Mouse (Mus musculus) ovary, postnatal 10 days (tissue): ENCODE measurements at regions not wholly inside any gene's neighbourhood (a gene's known extent, or its start where the extent isn't known, plus 50 kb on each side); places are given as distances from the start of the nearest gene placed in this dataset.

Experiments used
- DNase-seq: peaks from one replicate; pipeline ENCODE4 v3.0.0; 2022; ENCODE audit warnings: low spot score

DNA sequence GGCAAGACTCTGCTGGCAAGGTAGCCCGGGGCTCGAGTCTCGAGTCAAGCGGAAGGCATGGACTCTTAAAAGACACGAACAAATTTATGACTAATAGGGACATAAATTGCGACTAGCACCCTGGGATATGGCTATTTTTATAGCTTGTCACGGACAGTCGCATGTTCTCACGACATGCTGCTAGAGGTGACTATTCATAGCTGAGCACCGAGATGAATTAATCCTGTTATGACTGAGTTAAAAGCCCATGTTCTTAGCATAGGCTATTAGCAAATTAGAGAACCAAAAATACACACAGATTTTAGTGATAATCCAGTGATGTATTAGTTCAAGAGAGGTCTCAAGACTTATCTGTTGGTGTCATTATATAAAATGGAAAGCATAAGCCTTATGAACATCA is 539.2 kb downstream of the Gm19410 start:
- no peak for DNase-seq

DNA sequence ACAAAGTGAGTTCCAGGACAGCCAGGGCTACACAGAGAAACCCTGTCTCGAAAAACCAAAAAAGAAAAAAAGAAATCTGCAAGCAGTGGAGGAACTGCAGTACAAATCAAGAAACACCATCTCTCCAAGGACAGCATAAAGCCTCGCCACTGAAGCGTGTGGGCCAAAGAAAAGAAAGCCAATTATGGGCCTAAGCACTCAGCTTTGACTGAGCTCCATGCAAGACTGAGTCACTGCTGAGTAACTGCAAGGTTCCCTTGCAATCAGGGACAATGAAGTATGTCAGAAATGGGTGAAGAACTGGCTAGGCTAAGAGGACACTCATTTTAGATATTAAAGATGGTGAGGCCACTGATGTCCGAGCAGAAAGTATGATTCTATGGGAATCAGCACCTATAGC is 540.7 kb downstream of the Gm19410 start:
- DNase-seq, result no peak

DNA sequence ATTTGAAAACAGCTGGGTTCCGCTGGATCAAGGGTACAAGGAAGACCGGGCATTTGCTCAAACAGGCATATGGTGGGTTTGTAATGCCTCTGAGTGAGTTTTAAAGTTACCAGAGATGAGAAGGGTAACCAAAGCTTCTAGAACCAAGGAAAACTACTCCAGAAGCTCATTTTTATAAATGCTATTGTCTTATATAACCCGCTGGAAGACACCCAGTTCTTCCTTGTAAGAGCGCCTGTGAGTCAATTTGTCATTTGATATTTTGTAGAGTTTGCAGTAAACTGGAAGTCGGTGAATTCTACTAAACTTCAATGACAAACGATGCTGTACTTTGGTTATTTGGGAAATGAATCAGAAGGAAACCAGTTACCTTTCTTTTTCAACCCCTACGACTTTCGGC is 541.9 kb downstream of the Gm19410 start:
- DNase-seq, result no peak

DNA sequence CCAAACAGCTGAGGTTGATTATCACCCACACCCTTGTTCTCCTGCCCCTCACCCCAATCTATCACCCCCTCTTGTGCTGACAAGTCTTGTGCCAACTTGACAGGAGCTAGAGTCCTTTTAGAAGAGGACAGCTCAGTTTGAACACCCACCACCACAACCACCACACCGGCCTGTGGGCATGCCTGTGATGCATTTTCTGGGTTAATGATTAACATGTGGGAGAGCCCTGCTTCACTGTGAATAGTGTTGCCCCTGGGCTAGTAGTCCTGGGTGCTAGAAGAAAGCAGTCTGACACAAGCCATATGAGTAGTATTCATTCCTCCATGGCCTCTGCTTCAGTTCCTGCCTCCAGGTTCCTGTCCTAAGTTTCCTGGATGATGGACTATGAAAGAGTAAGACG is 542.5 kb downstream of the Gm19410 start:
- no peak for DNase-seq

DNA sequence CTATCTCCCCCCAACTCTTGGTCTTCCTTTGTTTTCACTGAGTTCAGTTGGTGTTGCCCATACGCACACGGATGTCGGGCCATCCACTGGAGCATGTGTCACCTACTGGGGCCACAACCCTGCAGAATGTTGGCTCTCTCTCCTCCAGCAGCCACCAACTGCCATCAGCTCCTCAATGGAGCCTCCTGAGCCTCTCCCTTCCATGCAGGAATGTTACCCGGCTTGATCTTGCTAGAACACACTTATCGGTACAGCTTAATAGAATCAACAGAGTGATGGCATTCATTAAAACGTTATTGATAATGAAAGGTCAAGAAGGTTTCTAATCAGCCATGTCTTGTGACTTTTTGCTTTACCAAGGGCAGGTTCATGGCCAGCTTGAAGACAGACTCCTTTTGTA is 543.7 kb downstream of the Gm19410 start:
- DNase-seq, result no peak

DNA sequence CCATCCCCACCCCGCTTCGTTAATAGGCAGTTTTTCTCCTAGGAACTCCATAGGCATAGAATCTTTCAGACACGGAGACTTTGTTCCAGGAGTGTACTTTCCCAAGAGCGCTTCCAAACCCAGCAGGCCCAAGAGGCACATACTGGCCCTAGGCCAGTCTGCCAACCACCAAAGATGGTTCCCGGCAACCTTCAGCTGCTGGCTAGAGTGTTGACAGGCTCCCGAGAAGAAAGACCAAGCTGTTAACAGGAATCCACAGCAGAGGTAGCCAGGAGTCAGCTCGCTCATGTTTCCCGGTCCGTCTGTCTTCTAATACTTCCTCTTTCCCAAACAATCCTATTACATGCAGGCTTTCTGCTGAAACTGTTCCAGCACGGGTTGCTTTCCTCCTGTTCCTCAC is 544.4 kb downstream of the Gm19410 start:
- DNase-seq, result no peak

DNA sequence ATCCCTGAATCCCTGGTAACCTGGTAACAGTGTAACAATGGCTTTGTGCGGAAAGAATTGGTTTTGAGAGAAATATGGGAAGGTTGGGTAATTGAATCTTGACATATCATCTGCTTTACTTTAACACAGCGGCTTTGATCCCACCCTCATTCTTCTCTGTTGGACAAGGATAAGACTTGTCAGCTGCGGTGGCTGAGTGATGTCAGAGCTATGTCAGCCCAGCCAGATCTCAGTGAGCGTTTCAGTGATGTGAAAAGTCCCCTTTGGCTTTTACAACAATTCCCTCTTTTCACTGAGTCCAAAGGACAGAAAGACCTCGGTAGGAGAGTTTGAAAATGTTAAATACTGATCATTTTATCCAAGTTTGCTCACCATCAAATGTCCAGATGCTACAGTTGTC is 546.1 kb downstream of the Gm19410 start:
- no peak for DNase-seq

DNA sequence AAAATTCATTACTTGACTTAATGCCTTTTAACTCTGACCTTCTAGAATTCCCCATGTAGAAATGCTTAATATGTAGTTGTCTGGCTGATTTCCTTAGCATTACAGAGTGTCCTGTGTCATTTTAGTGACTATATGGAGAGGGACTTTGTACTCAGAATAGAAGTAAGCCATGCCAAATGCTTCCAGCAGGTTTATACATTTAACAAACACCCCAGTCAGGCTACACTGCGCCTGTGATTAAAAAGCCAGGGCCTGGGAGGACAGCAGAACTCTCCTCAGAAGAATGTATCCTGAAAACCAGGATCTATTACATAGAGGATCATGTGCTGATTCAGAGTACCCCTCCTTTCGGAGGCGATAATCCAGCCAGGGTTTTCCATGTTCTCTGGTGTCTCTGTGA is 547.4 kb downstream of the Gm19410 start:
- DNase-seq, result no peak

DNA sequence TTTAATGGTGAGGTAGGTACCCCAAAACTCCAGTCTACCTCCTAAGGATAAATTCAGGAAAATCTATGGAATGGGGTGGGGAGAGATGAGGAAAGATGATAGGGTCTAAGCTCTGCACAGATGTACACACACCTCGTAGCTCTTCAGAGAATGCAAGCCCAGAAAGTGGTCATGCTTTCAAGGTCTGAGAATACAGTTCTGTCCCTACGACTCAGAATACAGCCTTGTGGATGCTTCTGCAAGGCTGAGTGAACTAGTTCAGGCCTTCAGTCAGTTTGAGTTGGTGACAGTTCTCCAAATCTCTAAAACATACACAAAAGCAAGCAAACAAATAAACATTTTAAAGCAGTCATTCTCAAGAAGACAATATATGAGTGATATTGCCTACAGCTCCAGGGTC is 552.8 kb downstream of the Gm19410 start:
- no peak for DNase-seq

DNA sequence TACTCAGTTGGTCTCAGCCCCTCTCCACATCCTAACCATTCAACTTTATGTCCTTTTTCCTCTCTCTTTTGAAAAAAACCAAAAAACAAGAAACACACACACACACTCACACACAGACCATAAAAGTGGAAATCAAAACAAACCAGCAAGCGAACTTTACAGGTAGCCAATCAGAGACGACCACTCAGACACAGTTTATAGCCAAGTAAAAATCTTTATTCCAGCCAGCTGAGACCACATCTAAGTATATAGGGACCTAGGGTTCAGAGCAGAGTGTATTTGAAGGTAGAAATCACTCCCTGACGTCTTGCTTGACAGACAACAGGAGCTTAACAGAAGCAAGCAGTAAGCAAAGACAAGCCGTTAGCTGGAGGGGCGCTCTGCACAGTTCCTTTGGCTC is 553.3 kb downstream of the Gm19410 start:
- no peak for DNase-seq

DNA sequence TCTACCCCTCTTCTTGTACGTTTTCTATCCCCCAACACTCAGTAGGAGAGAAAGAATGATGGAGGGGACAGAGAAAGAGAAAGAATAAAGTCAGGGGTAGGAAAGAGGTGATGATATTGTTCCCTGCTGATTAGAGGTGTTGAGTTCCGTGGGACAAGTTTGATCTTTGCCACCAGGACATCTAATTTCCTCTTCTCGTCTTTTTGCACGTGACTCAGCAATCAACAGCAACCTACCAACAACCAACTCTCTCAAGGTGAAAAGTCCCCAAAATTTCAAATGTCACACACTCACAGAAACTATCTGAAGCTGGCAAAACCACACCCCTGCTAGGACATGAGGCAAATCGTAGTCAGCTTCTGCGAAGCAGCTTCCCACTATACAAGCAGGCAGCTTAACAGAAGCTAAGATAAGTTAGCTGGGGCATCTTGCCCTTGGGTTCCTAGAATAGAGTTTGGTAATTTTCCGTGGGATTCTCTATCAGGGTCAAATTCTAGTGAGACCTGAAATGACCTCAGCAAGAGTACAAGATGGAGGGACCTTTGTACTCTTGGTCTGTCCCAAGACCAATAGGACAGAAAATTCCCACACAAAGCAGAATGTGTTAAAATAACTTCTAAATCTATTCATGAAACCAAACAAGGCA is 553.8 kb downstream of the Gm19410 start:
- DNase-seq, result no peak

DNA sequence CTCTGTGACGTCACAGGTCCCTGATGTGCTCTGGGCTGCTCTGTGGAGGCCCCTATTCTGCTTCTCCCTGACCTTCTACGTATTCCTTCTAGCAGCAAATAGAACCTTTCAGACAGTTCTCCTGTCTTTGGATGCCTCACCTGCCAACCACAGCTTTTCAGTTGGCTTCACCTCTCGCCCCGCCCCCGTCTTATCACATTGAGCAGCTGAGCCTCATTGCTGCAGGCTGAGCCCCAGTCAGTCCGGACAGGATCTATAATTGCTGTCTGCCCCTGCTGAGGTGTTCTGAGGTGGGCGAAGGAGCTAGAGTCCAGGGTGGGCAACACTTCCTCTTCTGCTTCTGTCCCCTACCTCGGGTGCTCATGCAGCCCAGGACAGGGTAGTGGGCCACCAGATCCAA is 556.5 kb downstream of the Gm19410 start:
- no peak for DNase-seq

DNA sequence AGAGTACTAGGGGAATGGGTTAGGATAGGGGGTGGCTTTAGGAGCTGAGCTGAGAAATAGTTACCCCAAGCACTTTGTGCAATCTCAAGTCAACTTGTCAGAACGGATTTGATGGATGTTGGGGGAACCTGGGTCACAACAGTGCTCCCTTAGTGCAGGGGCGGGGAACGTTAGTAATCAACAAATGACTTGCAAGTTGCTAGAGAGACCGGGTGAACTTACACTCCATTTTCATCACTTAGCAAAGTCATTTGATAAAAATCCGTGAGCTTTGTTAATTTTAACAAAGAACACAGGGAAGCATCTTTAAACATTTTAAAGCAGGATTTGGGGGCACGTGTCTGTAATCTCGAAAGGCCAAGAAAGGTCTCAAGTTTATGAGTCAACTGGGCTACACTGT is 557.0 kb downstream of the Gm19410 start:
- no peak for DNase-seq

DNA sequence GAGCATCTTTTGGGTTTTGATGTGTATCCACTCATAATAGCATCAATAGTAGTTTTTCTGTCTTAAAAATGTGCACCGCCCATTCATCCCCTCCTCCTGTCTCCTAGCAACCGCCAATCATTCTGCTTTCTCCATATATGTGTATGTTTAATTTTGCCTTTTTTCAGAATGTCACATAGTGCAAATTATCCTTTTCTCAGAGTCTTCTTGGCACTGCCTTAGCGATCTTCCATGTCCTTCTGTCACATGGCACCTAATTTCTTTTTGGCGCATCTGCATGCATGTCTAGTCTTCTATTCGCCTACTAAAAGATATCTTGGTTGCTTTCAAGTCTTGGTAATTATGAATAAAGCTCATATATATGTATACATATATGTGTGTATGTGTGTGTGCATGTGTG is 573.0 kb downstream of the Gm19410 start:
- no peak for DNase-seq

DNA sequence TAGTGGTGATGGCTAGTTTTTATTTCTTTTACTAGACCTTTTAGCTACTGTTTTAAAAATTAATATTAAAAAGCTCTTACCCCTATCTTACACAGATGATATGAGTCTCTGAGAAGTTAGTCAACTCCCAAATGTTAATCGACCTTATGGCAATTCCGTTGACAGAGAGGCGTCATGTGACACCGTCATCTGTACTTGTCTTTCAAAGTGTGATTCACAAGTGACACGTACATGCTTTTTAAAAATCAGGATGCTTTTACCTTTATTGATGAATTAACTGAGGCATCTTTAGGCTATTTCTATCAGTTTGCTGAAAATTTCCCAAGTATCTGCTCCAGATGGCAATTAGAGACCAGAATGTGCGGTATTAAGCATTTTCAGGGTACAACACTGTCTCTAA is 573.9 kb downstream of the Gm19410 start:
- no peak for DNase-seq

DNA sequence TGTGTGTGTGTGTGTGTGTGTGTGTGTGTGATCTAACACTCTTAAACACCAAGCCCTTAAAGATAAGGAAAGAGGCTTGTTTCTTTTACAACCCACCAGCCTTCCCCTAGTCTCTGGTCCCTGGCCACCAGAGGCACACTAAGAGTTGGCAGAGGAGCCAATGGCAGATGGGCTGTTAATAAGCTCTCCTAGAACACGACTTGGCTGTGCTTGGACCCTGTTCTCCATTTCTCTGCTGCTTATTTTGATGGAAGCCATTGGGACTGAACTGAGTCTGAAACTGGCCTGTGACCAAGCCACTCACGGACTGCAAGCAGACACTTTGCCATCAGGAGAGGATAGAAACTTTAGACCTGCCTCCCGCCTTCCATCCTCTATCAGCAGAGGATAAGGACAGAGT is 574.9 kb downstream of the Gm19410 start:
- DNase-seq, result no peak

DNA sequence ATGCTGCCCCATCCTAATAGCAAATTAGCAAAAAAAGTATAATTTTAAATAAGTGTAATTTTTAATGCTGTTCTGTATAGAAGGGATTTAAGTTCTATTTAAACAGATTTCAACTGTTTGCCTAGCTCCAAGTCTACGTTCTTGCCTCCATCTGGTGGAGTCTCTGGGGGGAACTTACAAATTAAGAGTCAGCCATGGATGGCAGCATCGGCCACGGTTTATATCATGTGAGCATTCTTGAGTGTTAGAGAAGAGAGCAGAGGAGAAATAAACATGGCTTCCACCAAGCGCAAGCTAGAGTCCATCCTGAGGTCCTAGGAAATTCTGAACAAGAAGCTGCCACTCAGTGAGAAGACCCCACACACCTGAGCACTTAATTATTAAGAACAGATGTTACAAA is 576.4 kb downstream of the Gm19410 start:
- DNase-seq, result no peak

DNA sequence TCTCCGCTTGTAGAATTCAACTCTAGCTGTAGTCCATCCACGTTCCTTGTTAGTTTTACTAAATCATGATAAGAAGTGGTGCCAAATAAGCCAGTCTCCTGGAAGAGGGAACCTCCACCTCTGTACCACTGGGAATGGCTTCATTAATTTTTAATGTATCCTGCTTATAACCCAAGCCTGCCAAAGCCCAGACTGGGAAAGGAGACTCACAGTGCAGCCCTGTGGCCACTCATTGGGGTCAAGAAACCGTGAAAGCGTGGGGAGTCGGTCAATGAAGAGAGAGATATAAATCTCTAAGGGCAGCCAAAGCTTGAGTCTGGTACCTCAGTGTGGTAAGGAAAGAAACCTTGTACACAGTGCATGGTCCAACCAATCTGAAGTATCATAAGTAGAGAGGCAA is 577.1 kb downstream of the Gm19410 start:
- DNase-seq, result no peak

DNA sequence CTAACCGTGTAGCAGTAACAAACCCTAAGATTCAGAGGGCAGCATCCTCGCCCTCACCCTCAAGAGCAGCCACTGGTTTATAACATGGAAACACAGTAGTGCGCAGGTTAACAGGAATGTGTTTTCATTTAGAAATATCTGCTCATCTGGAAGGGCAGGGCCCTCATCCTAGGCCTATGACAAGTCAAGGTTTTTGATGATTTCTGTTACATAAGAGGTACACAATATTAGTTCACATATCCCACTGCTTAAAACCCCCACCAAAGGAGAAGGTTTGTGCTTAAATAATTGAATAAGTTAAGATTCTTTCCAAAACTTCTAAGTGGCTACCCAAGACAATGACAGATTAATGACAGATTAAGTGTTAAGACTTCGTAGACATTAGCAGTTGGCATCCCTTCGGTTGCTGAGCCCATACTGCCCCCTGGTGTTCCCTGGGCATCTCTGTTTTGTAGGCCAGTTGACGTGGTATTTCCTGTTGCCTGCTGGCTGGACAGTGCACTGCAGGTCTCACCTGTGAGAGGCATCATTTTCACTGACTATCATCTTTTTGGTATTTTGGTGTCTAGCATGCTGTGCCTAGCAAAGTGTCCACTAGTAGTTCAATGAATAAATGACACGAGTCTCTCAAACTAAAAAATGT is 581.2 kb downstream of the Gm19410 start:
- DNase-seq, result peak; percentile 36

DNA sequence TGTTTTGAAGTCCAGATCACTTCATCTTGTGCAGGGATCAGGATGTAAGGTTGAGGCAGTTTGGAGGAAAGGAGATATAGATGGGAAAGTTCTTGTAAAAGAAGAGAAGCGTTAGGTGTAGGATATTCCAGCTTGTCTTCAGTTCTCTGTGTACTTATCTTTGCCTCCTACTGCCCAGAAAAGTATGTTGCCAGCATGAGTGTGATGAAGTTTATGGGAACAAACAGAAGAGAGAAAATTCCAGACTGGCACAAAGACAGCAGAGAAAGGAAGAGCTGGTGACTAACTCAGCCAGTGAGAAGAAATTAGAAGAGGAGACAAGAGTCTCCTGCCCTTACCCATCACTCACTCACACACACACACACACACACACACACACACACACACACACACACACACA is 582.5 kb downstream of the Gm19410 start:
- no peak for DNase-seq

DNA sequence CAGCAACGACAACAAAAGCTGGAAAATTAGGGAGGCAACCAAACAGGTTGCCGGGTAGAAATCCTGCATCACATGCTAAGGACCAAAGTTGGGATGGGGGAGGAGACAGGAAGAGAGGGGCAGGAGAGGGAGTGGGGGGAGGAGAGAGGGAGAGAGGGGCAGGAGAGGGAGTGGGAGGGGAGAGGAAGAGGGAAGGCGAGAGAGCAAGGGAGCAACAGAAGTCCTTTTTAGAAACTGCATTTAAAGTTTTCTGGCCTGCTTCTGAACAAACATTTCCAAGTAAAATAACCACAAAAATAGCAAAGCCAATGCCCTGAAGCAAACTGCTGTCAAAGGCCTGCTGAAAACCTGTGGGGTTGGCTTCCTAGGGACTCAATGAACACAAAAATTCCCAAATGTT is 589.3 kb downstream of the Gm19410 start:
- no peak for DNase-seq

DNA sequence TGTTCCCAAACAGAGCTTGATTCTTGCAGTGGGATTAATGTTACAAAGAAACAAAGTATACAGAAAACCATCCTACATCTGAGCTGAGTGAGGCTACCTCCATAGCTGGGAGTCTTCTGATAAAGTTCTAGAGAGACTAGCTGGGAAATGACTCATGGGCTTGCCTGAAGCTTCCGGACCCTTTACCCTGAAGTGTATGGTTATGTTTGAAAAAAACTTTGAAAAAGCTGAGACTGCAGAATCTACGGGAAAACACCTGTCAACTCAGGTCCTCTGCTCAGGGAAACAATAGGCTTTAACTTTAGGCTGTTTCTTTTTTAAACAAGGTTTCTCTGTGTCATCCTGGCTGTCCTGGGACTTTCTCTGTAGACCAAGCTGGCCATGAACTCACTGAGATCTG is 593.4 kb downstream of the Gm19410 start:
- no peak for DNase-seq

DNA sequence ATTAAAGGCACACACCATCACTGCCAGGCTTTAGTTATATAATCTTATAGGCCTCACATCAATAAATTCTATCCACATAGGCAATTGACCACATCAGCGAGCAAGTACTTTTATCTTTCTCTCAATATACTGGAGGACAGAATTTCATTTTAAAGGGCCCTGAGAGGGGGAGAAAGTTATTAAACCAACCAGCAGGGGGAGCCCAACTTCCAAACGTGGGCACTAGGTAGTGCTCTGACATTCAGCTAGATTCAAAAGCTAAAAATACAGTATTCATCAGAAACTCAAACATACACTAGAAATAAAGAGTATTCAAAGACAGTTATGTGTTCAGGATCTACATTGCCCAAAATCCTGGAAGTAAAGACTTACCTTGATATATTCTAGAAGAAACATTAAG is 595.7 kb downstream of the Gm19410 start:
- no peak for DNase-seq

DNA sequence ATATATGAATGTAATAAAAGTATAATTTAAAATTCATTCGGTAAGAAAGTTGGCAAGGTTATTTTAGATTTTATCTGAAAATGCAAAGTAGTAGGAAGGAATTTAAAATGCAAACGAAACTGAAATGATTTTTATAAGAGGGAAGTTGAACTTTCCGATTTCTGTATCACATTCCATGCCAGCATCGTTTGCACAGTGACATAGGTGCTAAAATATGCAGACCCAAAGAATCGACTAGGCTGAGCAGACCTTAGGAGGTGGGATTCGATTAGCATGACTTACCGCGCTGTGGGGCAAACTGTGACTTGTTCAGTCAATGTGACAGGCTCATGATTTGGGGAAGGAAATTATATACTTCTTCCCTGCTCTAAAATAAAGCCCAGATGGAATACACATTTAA is 596.2 kb downstream of the Gm19410 start:
- no peak for DNase-seq
